Mouse (Mus musculus) spleen, postnatal 4 days (tissue): ENCODE data around the gene Gm43720.

Experiments
- DNase-seq, 2 experiments: peaks; one replicate each; pipeline ENCODE4 v3.0.0; 2022; ENCODE audit warnings: low spot score in 2 of 2

The Gm43720 gene

DNA sequence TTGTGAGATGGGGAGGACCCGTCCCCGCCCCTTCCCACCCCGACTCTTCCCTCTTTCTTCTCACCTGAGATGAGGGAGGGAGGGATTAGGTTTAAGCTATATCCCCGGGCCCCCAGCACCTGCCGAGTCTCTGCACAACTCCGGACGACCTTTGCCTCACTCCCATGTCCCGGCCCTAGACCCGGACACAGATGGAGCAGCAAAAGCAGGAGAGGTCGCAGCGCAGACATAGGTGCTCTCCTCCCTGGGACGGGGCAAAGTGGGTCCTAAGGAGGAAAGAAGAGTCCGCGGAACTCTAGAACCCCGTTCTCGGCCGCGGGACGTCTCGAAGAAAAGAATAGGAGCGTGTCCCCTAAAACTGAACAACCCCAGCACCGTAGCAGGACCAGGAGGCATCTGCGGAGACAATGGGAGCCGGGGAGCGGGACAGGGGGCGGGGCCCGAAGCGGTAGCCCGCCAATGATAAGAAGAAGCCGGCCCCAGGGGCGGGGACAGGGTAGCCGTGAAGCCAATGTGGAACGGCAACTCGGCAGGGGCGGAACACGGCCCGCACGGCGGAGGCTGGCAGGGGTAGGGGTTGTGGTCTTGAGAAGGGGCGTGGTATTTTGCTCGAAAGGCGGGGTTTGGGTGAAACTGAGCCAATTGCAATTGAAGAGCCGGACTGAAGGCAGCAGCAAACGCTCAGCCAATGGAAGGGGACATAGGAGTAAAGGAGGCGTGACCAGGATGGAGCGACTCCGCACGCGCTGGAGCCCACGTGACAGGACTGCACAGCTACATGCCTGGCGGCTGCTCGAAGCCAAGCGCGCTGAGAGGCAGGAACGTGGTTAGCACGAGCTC, at the start of gene Gm43720, which contains the start of the genes Gpc2 and Stag3:
Gene Gm43720 (minus strand): TSS at position 374 of the 840 bp plus-strand sequence.
Gene Gpc2 (minus strand): TSS at position 421 of the 840 bp plus-strand sequence.
Gene Stag3 (plus strand): TSS at position 656 of the 840 bp plus-strand sequence.
- DNase-seq: peak; percentile 82 to 88

DNA sequence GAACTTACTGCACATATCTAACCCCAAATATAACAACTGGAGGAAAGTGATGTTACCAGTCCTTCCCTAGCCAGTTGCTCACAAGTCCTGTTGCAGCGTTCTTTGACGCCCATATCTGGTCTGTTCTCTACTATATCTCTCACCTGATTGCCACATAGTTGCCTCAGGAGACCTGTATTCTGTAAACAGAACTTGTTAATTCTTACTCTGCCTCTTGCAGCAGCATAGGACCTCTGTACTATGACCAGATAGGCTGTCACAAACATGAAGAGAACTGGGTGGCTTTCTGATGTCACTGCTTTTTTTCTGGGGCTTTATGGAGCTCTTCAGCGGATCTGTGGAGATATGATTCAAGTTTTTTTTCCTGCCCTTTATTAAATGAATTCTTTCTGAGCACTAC, 33.0 kb upstream of the Gm43720 start:
- no peak for DNase-seq

DNA sequence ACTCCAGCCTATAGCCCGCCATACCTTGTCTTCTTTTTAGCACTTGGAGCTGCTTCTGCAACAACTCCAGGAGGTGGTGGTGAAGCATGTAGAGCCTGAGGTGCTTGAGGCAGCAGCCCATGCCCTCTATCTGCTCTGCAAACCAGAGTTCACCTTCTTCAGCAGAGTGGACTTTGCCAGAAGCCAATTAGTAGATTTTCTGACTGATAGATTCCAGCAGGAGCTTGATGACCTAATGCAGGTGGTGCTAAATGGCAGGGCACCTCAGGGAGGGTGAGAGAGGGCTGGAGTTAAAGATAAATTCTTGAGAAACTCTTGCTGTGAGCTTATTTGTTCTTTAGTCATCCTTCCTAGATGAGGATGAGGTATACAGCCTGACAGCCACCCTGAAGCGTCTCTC, 19.9 kb upstream of the Gm43720 start:
- DNase-seq: no peak

DNA sequence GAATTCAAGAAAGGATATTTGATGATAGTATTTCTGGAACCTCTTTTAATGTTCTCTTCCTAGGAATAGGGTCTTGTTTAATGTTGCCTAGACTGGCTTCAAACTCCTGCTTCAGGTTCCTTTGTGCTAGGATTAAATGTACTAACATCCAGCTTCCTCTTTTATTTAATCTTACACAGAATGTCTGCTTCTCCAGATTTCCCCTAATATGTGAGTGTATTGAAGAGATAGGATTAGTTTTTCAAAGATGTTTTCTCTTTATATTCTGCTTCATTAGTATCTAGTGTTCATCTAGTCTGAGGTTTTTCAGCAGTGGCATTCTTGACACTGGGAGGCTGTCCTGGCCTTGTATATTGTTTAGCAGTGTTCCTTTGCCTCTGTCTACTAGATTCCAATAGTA, 14.4 kb upstream of the Gm43720 start:
- no peak for DNase-seq

DNA sequence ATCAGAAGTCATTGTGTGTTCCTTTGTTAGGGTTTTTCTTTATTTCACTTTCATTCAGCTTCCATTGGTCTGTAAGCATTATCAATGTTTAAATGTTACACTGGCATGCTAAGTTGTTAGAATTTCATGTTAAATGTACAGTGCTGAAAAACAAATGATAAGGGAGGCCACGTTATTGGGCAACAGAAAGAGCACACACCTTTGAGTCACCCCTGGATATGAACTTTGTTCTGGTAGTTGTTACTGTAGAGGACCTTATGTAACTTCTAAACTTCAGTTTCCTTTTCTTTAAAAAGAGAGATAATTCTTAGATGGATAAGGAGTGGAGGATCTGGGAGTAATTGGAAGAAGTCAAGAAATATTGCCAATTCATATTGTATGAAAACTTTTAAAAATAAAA, 11.9 kb upstream of the Gm43720 start:
- DNase-seq: no peak

DNA sequence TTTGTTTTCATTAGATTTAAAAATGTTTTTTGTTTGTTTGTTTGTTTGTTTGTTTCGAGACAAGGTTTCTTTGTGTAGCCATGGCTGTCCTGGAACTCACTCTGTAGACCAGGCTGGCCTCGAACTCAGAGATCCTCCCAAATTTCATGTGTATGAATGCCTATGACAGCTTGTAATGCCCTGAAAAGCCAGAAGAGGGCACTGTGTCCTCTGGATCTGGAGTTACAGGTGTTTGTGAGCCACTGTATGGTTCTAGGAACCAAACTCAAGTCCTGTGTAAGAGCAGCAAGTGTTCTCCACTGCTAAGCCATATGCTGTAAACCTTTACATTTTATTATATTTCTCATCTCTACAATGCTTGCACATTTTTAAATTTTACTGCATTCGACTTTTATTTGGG, 8.1 kb upstream of the Gm43720 start:
- DNase-seq: no peak

DNA sequence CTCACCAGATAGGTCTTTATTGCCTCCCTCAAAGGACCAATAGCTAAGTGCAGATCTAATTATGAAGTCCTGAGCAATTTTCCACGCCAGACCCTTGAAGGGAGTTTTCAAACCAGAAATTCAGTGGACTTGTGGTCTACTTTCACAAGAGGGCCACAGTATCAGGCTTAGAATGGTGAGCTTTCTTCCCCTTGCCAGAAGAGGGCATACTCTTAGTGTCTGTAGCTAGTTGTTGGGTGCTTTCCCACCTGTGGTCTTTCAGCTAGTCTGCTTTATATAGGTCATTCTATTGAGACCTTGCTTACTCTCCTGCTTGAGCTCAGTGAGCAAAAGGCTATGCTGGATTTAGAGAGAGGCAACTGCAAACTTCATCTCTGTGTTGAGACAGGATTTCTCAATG, 3.8 kb upstream of the Gm43720 start:
- DNase-seq: no peak

DNA sequence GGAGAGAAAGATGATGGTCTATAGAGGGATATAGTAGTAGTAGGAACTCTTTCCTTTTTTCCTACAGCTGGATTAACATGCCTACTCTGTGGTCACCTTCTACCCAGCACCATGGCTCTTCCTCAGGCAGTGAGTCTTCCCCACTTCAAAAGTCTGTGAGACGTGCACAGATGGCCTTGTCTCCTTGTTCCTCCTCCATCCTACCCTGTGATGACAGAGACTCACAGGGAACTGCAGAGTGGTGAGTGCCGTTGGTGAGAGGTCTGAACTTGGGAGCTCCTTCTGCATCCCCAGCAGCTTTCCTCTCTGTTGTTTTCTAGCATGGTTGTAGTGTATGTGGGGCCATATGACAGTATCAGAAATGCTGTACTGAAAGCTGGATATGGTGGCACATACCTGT, 2.0 kb upstream of the Gm43720 start:
- no peak for DNase-seq

DNA sequence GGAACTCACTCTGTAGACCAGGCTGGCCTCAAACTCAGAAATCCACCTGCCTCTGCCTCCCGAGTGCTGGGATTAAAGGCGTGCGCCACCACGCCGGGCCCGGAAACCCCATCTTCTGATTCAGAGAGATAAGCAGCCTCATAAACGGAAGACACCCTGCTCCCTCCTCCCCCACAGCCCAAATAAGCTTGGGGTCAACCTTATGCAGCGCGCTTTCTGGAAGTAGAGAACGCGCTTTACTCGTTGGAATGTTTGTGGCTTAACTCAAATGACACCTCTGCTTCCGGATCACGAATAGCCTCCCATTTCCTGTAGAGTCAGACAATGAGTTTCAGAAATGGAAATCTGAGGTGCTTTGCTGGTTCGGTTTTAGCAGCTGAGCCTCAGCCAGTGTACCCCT, 1.1 kb upstream of the Gm43720 start:
- DNase-seq: no peak

DNA sequence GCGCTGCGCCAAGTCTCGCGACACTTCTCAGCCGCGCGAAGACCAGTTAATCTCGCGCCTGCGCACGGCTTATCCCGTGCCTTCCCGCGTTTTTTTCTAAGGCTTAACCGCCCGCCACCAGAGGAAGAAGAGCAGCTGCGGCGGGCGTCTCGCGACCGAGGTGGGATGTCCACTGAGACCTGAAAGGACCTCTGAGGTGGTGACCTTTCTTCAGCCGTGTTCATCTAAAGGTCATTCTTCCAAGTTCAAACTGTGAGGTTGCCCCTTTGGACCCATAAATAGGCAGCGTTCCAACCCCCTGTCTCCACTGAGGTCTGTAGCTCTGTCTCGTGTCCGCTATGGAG, 639 bp upstream of the Gm43720 start:
- DNase-seq: no peak

DNA sequence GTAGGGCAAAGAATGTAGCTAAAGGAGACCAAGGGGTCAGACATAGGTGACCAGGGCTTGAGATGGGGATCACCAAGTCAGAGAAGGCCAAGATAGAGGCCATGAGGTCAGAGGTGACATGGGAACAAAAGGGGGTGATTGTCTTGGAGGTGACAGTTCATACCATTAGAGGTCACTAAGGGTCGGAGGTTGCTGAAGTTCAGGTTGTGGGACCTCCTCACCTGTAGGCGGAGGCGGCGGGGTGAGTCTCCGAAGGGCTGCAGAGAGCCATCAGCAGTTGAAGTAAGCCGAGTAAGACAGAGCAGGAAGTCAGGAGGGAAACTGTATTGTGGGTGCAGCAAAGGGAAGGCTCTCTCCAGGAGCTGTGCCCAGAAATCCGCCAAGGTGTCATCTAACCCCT, 1.8 kb downstream of the Gm43720 start:
- no peak for DNase-seq

DNA sequence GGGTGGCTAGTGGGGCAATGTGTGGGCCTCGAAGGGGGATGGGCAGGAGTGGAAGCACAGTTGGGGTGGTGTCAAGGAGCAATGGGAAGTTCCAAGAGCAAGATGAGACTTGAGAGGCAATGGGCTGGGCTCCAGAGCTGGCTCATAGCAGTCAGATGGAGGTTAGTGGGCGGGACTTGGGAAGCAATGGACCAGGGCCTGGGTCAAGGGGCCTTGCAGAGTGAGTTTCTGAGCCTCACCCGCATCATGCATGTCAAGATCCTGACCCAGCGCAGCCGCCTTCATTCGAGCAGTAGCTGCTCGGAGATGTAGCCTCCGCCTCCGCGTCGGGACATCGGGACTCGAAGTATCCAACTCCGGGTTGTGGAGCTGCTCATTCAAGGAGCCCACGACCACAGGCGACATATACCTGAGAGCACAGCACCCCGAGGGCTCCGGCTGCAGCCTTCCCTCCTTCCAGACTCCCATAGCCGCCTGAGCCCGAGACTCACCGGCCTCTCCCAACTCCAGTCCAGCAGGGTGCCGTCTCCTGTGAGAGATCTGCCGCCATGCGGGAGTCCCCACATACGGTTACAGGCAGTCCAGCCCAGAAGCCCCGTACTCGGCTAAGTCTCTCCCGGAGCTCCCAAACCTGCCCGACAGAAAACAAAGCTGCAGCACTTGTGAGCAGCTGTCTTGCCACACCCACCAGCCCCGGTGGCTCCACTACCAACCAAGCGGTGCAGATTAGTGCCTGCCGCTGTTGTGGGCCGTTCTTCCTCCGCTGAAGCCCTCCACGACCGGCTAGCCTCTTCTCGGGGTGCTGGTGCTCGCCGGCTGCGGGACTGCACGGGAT, 4.3 kb downstream of the Gm43720 start:
- no peak for DNase-seq

DNA sequence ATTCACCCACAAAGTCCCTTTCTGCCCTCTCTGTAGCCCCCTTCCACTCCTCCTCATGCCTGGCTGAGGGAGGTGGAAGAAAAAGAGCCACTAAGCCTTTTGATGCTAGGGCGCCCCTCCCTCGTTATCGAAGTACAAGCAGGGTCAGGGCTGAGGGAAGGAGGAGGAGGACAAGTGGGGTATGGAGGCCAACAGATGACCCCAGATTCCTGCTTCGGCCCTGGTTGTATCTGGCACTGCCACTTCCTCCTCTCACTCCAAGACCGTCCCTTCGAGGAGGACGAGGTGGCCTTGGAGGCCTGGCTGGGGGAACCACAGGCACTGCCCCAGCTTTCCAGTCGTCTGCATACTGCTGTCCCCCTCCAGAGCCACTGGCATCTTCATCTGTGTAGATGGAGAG, 5.6 kb downstream of the Gm43720 start:
- DNase-seq: no peak

DNA sequence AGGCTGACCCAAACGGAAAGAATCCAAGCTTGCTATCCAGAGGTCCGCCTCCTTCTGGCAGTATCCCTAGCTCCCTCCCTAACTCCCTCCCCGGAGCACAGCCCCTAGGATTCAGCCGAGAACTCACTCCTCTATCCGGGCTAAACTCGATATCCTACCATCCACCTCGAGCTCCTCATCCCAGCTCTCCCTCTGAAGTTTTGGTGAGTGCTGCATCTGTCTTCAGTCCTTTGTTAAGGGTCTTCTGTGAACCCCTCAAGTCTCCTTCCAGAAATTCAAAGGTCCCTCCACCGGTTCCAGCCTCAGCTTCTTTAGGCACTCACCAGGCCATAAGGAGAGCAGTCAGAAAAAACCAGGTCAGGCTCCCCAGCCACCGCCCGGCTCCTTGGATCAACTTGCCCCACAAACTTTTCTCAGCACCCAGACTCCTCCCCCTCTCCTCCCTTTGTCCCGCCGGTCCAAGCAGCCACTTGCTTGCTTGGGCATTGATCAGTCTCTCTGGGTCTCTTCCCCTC, 7.3 kb downstream of the Gm43720 start, which contains the start of gene Gal3st4:
Gene Gal3st4 (minus strand): TSS at position 432 of the 515 bp plus-strand sequence.
- peak in 1 of 2 experiments; percentile 45 for DNase-seq

DNA sequence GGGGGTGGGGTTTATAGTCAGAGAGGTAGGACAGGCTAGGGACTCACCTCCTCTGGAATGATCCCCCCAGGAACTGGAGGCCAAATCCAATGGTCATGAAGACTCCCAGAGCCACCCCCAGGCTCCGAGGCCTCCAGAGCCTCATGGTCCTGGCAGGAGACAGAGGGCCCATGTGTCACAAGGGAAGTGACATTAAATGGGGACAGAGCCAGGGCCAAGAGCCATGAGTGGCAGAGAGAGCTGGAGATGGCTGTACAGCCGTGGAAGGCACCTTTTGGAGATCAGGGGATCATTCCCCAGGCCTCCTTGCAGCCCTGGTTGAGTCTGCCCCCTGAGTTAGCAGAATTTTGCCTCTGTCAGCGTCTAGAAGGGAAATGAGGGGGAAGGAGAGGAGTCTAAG, 8.5 kb downstream of the Gm43720 start:
- no peak for DNase-seq

DNA sequence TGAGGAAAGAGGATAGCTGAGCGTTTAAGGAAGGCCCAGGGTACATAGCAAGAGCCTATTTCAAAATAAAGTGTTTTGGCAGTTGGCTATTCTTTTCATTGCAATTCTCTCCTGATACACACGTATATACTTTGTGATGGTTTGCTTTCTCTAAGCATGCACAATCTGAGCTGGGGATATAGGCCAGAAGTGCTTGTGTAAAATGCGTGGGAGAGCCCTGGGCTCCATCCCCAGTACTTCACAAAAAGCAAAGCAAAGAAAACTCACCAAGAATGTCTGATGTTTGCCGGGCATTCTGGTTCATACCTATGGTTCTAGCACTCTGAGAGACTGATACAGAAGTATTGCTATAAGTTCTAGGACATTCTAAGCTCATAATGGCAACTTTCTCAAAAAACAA, 10.8 kb downstream of the Gm43720 start:
- DNase-seq: no peak

DNA sequence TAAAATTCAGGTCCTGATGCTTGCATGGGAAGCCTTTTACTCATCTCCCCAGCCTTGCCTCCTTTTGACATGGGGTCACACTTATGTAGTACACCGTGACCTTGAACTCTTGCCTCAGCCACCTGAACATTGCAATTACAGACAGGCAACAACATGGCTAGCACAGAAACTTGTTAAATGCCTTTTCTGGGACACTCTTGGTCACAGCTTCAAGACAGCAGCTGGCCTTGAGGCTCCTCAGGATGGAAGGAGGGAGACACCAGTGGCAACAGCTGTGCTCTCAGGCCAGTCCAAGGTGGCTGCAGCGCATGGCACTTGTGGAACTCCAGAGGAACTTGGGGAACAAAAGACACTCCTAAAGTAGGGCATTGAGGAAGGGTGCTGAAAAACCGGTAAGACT, 12.6 kb downstream of the Gm43720 start:
- DNase-seq: peak in 1 of 2 experiments; percentile 57

DNA sequence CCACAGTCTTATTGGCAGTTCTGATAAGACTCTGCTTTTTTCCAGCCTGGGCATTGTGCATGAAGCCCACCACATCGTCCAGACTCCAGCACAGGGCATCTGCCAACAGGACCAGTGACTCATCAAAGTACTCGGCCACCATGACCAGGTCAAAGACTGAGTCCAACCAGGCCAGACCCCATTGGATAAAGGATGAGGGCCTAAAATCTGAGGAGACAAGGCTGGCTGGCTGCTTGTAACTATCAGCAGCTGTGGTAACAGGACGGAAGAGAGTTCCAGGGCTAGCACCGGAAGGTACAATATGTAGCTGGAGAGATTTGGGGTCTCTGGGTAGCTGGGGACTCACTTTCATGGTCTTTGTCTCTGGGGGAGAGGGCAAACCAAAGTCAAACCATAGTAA, 14.0 kb downstream of the Gm43720 start:
- DNase-seq: peak in 1 of 2 experiments; percentile 53

DNA sequence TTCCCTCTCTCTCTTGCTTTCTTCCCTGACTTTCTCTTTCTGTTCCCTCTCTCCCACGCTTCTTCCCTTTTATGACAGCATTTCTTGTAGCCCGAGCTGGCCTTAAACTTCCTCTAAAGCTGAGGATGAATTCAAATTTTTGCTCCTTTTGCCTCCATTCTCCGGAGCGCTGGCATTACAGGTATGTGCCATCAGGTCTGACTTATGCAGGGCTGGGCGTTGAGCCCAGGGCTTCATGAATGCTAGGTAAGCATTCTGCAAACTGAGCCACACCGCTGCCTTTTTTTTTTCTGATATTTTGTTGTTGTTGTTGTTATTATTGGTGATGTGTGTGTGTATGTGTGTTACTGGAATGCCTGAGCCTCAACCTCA, 15.6 kb downstream of the Gm43720 start:
- DNase-seq: peak in 1 of 2 experiments; percentile 56

DNA sequence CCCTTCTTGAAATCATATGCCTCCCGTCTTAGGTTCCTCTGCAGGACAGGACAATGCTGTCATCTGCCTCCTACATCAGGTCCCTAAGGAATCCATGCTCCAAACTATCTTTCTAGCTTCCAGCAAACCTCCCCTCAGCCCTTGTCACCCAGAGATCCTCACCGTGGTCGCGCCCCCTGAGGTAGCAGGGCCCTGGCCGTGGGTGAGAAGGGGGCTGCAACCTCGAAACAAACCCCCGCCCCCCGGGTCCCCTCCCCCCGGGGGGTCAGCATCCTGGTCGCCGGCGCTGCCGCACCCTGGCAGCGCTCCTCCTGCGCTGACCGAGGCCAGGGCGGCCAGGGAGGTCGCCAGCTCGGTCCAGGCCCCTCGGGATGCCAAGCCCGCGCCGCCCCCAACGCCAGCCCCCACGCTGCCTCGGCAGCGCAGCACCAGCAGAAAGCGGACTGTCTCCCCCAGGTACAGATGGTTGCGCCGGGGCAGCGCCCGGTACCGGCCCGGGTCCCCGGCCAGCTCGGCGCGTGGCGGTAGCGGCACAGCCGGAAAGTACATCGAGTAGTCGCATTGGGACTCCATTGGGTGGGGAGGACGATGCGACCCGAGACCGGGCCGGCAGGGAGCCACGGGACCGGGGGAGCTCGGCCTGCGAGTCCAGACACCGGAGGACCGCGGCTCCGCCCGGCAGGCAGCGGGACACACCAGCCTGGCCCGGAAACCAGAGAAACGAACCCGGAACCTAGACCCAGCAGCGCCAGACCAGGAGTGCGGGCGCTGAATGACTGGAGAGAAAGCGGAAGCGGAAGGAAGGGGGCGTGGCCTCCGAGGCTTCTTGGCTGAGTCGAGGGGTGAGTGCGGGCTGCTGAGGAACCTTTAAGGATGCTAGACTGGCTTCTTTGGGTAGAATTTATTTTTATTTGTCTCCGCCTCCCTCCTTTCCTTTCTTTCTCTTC, 16.2 kb downstream of the Gm43720 start, which contains the start of gene BC037034:
Gene BC037034 (minus strand): TSS at position 774 of the 947 bp plus-strand sequence.
- DNase-seq: peak; percentile 93 to 96

DNA sequence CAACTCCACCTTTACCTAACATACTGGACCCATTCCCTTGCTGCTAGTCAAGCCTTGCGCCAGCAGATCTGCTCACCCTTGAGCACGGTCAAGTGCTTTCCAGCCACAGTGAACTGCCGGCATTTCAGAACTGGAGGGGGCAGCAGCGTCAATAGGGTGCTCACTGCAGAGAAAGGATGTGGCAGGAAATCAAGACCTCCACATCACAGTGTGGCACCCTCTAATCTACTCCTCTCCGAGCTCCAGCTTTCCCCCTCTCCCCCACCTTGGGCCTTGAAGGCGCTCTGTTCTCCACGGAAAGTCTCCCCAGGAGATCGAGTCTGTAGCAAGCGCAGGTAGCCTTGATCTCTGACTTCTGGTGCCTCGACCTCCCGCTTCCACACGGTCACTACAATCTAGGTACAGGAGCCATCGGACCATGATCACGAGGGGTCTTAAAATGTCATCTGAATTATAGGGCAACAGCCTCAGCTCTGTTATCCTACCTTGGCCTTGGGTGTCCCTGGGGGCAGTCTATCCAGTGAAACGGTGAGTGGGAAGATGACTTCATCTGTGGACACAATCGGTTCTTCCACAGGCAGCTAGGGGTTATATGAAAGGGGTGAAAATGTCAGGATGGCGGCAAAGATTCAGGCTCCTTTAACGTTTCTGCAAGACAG, 17.0 kb downstream of the Gm43720 start:
- DNase-seq: peak in 1 of 2 experiments; percentile 65
